Mouse (Mus musculus): ENCODE data around the gene Nupr1. TPM values are rescaled to one million over a fixed set of nuclear protein-coding genes. Genes with fewer than 3 reads are reported as not detected.

Gene Nupr1
- polyA plus RNA-seq, 1 experiment from 2014 or later, result 0.28 TPM

GRCm38 (mm10) chr7:126595890-126596289, 34.8 kb downstream of the Nupr1 start:
- no peaks in the 10 kb centered on the region for H3K9me3 ChIP-seq
- no peak for ATAC-seq (ENCODE audit: insufficient number of reproducible peaks, insufficient read depth, low FRiP score, low TSS enrichment, low read depth)
- 81% methylated on average over 5 of the region's 5 CpGs for WGBS

GRCm38 (mm10) chr7:126594862-126595561, 35.6 kb downstream of the Nupr1 start, which contains the start of gene Il27:
Il27 (minus strand) TSS chr7:126594941.
- no peak within 1 kb of the TSS for H3K4me2 ChIP-seq
- peaks cover 8% of the 10 kb centered on the region; the same call in 1 of the 2 replicates for H3K27me3 ChIP-seq
- ATAC-seq (ENCODE audit: insufficient number of reproducible peaks, insufficient read depth, low FRiP score, low TSS enrichment, low read depth), result no peak
- H3K36me3 ChIP-seq, result no peaks in the 10 kb centered on the region
- WGBS, result 83% methylated on average over 11 of the region's 11 CpGs
- no peak within 1 kb of the TSS for H3K27ac ChIP-seq
- no peak within 1 kb of the TSS for H3K9ac ChIP-seq (replicated peaks)
- no peaks in the 10 kb centered on the region for H3K4me1 ChIP-seq (replicated peaks)
- H3K4me3 ChIP-seq (replicated peaks), result no peak within 1 kb of the TSS
- H3K9me3 ChIP-seq, result no peaks in the 10 kb centered on the region

More at GRCm38 (mm10) chr7:126595890-126596289, 34.8 kb downstream of the Nupr1 start:
- Histone ChIP-seq H3K4me1 (replicated peaks) (no peaks in the 10 kb centered on the region), H3K27ac (no peak overlapping the region), H3K4me2 (no peak overlapping the region), H3K9ac (replicated peaks) (no peak overlapping the region), H3K27me3 (peaks cover 8% of the 10 kb centered on the region; the same call in 1 of the 2 replicates), H3K4me3 (replicated peaks) (no peak overlapping the region), H3K36me3 (no peaks in the 10 kb centered on the region)

- ATAC-seq (ENCODE audit: insufficient number of reproducible peaks, insufficient read depth, low FRiP score, low TSS enrichment, low read depth), result peak; percentile 39; the same call in 1 of the 2 replicates
- peaks cover 9% of the 10 kb centered on the region; the same call in 1 of the 2 replicates for H3K4me1 ChIP-seq (replicated peaks)
- H3K27me3 ChIP-seq, result peaks cover 38% of the 10 kb centered on the region
- WGBS, result 4% methylated on average over 16 of the region's 16 CpGs
- peak overlapping the region; percentile 50 for H3K9ac ChIP-seq (replicated peaks)
- H3K36me3 ChIP-seq, result no peaks in the 10 kb centered on the region
- 0 out of 2 replicates have a peak overlapping the region, but pooled peaks have one; percentile 1 for H3K4me3 ChIP-seq (replicated peaks)
- peak overlapping the region; percentile 46 for H3K4me2 ChIP-seq
- H3K9me3 ChIP-seq, result no peaks in the 10 kb centered on the region
- H3K27ac ChIP-seq, result no peak overlapping the region
Observed at GRCm38 (mm10) chr7:126587779-126588178, 42.9 kb downstream of the Nupr1 start.

- Histone ChIP-seq H3K36me3 (no peaks in the 10 kb centered on the region), H3K27me3 (peaks cover 31% of the 10 kb centered on the region), H3K4me3 (replicated peaks) (no peak overlapping the region), H3K4me2 (no peak overlapping the region), H3K4me1 (replicated peaks) (peaks cover 12% of the 10 kb centered on the region), H3K27ac (no peak overlapping the region), H3K9ac (replicated peaks) (no peak overlapping the region), H3K9me3 (no peaks in the 10 kb centered on the region)
- ATAC-seq (ENCODE audit: insufficient number of reproducible peaks, insufficient read depth, low FRiP score, low TSS enrichment, low read depth), result no peak
- WGBS, result 64% methylated on average over 8 of the region's 8 CpGs
Observed at GRCm38 (mm10) chr7:126586839-126587238, 43.8 kb downstream of the Nupr1 start.

GRCm38 (mm10) chr7:126585717-126586116, 44.9 kb downstream of the Nupr1 start, which contains the start of gene Cln3:
Cln3 (minus strand) TSS chr7:126585817.
- Histone ChIP-seq H3K36me3 (no peaks in the 10 kb centered on the region), H3K9me3 (no peaks in the 10 kb centered on the region), H3K4me1 (replicated peaks) (peaks cover 16% of the 10 kb centered on the region), H3K27me3 (peaks cover 31% of the 10 kb centered on the region), H3K9ac (replicated peaks) (no peak within 1 kb of the TSS), H3K4me2 (no peak within 1 kb of the TSS), H3K4me3 (replicated peaks) (no peak within 1 kb of the TSS), H3K27ac (no peak within 1 kb of the TSS)
- WGBS, result 75% methylated on average over 6 of the region's 6 CpGs
- ATAC-seq (ENCODE audit: insufficient number of reproducible peaks, insufficient read depth, low FRiP score, low TSS enrichment, low read depth), result no peak

GRCm38 (mm10) chr7:126584506-126584977, 46.1 kb downstream of the Nupr1 start, which contains the start of gene Apobr:
Apobr (plus strand) TSS chr7:126584942.
- Histone ChIP-seq H3K9me3 (no peaks in the 10 kb centered on the region), H3K36me3 (peaks cover 5% of the 10 kb centered on the region; the same call in 1 of the 2 replicates), H3K4me3 (replicated peaks) (peak within 1 kb of the TSS; percentile 50), H3K9ac (replicated peaks) (no peak within 1 kb of the TSS), H3K27ac (no peak within 1 kb of the TSS), H3K4me1 (replicated peaks) (peaks cover 16% of the 10 kb centered on the region), H3K4me2 (peak within 1 kb of the TSS; percentile 78), H3K27me3 (peaks cover 31% of the 10 kb centered on the region)
- ATAC-seq (ENCODE audit: insufficient number of reproducible peaks, insufficient read depth, low FRiP score, low TSS enrichment, low read depth), result no peak
- 71% methylated on average over 8 of the region's 8 CpGs for WGBS

GRCm38 (mm10) chr7:126583761-126584160, 46.9 kb downstream of the Nupr1 start:
- H3K9ac ChIP-seq (replicated peaks), result no peak overlapping the region
- H3K27me3 ChIP-seq, result peaks cover 31% of the 10 kb centered on the region
- peaks cover 16% of the 10 kb centered on the region for H3K4me1 ChIP-seq (replicated peaks)
- H3K9me3 ChIP-seq, result no peaks in the 10 kb centered on the region
- H3K27ac ChIP-seq, result peak overlapping the region; percentile 82; the same call in 1 of the 2 replicates
- H3K36me3 ChIP-seq, result peaks cover 8% of the 10 kb centered on the region; the same call in 1 of the 2 replicates
- peak overlapping the region; percentile 50 for H3K4me3 ChIP-seq (replicated peaks)
- ATAC-seq (ENCODE audit: insufficient number of reproducible peaks, insufficient read depth, low FRiP score, low TSS enrichment, low read depth), result no peak
- 54% methylated on average over 6 of the region's 6 CpGs for WGBS
- H3K4me2 ChIP-seq, result peak overlapping the region; percentile 78

GRCm38 (mm10) chr7:126583251-126583709, 47.4 kb downstream of the Nupr1 start:
- Histone ChIP-seq H3K27ac (peak overlapping the region; percentile 82), H3K9ac (replicated peaks) (peak overlapping the region; percentile 52), H3K4me2 (peak overlapping the region; percentile 78), H3K27me3 (peaks cover 31% of the 10 kb centered on the region), H3K4me1 (replicated peaks) (peaks cover 14% of the 10 kb centered on the region), H3K36me3 (peaks cover 11% of the 10 kb centered on the region; the same call in 1 of the 2 replicates), H3K9me3 (no peaks in the 10 kb centered on the region), H3K4me3 (replicated peaks) (peak overlapping the region; percentile 50)
- ATAC-seq (ENCODE audit: insufficient number of reproducible peaks, insufficient read depth, low FRiP score, low TSS enrichment, low read depth), result peak; percentile 87
- WGBS, result 1% methylated on average over 22 of the region's 22 CpGs

- no peaks in the 10 kb centered on the region for H3K9me3 ChIP-seq
- H3K27me3 ChIP-seq, result peaks cover 31% of the 10 kb centered on the region
- H3K4me1 ChIP-seq (replicated peaks), result peaks cover 10% of the 10 kb centered on the region; the same call in 1 of the 2 replicates
- peak overlapping the region; percentile 50 for H3K4me3 ChIP-seq (replicated peaks)
- H3K9ac ChIP-seq (replicated peaks), result peak overlapping the region; percentile 52
- H3K27ac ChIP-seq, result 0 out of 2 replicates have a peak overlapping the region, but pooled peaks have one; percentile 17
- 3% methylated on average over 20 of the region's 20 CpGs for WGBS
- H3K36me3 ChIP-seq, result peaks cover 14% of the 10 kb centered on the region; the same call in 1 of the 2 replicates
- ATAC-seq (ENCODE audit: insufficient number of reproducible peaks, insufficient read depth, low FRiP score, low TSS enrichment, low read depth), result peak; percentile 66
- H3K4me2 ChIP-seq, result peak overlapping the region; percentile 78
Observed at GRCm38 (mm10) chr7:126582759-126583158, 47.9 kb downstream of the Nupr1 start.

- H3K27ac ChIP-seq, result no peak overlapping the region
- WGBS, result 86% methylated on average over 6 of the region's 6 CpGs
- no peak for ATAC-seq (ENCODE audit: insufficient number of reproducible peaks, insufficient read depth, low FRiP score, low TSS enrichment, low read depth)
- H3K36me3 ChIP-seq, result peaks cover 22% of the 10 kb centered on the region
- peak overlapping the region; percentile 33 for H3K4me2 ChIP-seq
- no peaks in the 10 kb centered on the region for H3K9me3 ChIP-seq
- peaks cover 6% of the 10 kb centered on the region; the same call in 1 of the 2 replicates for H3K4me1 ChIP-seq (replicated peaks)
- no peak overlapping the region for H3K9ac ChIP-seq (replicated peaks)
- peaks cover 21% of the 10 kb centered on the region for H3K27me3 ChIP-seq
- H3K4me3 ChIP-seq (replicated peaks), result no peak overlapping the region
Observed at GRCm38 (mm10) chr7:126581661-126582060, 49.0 kb downstream of the Nupr1 start.

GRCm38 (mm10) chr7:126579172-126579571, 51.5 kb downstream of the Nupr1 start:
- Histone ChIP-seq H3K4me2 (no peak overlapping the region), H3K27me3 (no peaks in the 10 kb centered on the region), H3K9ac (replicated peaks) (no peak overlapping the region), H3K9me3 (no peaks in the 10 kb centered on the region), H3K27ac (no peak overlapping the region), H3K4me1 (replicated peaks) (peaks cover 6% of the 10 kb centered on the region; the same call in 1 of the 2 replicates), H3K4me3 (replicated peaks) (no peak overlapping the region), H3K36me3 (peaks cover 37% of the 10 kb centered on the region)
- no peak for ATAC-seq (ENCODE audit: insufficient number of reproducible peaks, insufficient read depth, low FRiP score, low TSS enrichment, low read depth)
- WGBS, result 50% methylated on average over 8 of the region's 8 CpGs
